Mouse (Mus musculus): ENCODE results near the gene Cyp4f14. TPM values are rescaled to one million over a fixed set of nuclear protein-coding genes. Genes with fewer than 3 reads are reported as not detected.
A peak's percentile ranks its signal among the peaks of the same experiment; 100 is the strongest.
"Not testable (repeated sequence)": the region's sequence is repeated elsewhere in the genome, so short reads cannot be mapped to it uniquely, and the experiment has no call there.

The Cyp4f14 gene
- polyA plus RNA-seq, 1 experiment from 2014 or later = not detected

- Histone ChIP-seq H3K27me3 (ENCODE audit: control insufficient read depth, insufficient read depth, low read depth, low read length) (no peaks in the 10 kb centered on the region), H3K9me3 (ENCODE audit: control insufficient read depth, low read length) (no peaks in the 10 kb centered on the region), H3K36me3 (ENCODE audit: control insufficient read depth, insufficient read depth, low read length) (peaks cover 4% of the 10 kb centered on the region), H3K9ac (ENCODE audit: low read length) (no peak overlapping the region), H3K27ac (ENCODE audit: low read length) (no peak overlapping the region), H3K4me1 (replicated peaks; ENCODE audit: control insufficient read depth, insufficient read depth, low read length) (peaks cover 8% of the 10 kb centered on the region; the same call in 1 of the 2 replicates), H3K4me2 (ENCODE audit: low read depth, low read length) (peak overlapping the region; percentile 43), H3K4me3 (ENCODE audit: low read length) (peak overlapping the region; percentile 24)
- 3% methylated on average over 22 of the region's 22 CpGs for WGBS
- peak; percentile 78 for ATAC-seq (ENCODE audit: low read depth)
Observed at GRCm38 (mm10) chr17:32877471-32878171, 39.5 kb downstream of the Cyp4f14 start.

GRCm38 (mm10) chr17:32872696-32873095, 44.4 kb downstream of the Cyp4f14 start:
- Histone ChIP-seq H3K4me1 (replicated peaks; ENCODE audit: control insufficient read depth, insufficient read depth, low read length) (peaks cover 7% of the 10 kb centered on the region; the same call in 1 of the 2 replicates), H3K4me2 (ENCODE audit: low read depth, low read length) (no peak overlapping the region), H3K27me3 (ENCODE audit: control insufficient read depth, insufficient read depth, low read depth, low read length) (no peaks in the 10 kb centered on the region), H3K9me3 (ENCODE audit: control insufficient read depth, low read length) (no peaks in the 10 kb centered on the region), H3K27ac (ENCODE audit: low read length) (no peak overlapping the region), H3K36me3 (ENCODE audit: control insufficient read depth, insufficient read depth, low read length) (no peaks in the 10 kb centered on the region), H3K4me3 (ENCODE audit: low read length) (no peak overlapping the region), H3K9ac (ENCODE audit: low read length) (no peak overlapping the region)
- 62% methylated on average over 5 of the region's 5 CpGs for WGBS
- ATAC-seq (ENCODE audit: low read depth) = no peak

- Histone ChIP-seq H3K4me1 (replicated peaks; ENCODE audit: control insufficient read depth, insufficient read depth, low read length) (0 out of 2 replicates have a peak, but pooled peaks cover 1% of the 10 kb centered on the region), H3K9me3 (ENCODE audit: control insufficient read depth, low read length) (no peaks in the 10 kb centered on the region), H3K27me3 (ENCODE audit: control insufficient read depth, insufficient read depth, low read depth, low read length) (no peaks in the 10 kb centered on the region), H3K4me2 (ENCODE audit: low read depth, low read length) (no peak overlapping the region), H3K36me3 (ENCODE audit: control insufficient read depth, insufficient read depth, low read length) (no peaks in the 10 kb centered on the region), H3K9ac (ENCODE audit: low read length) (no peak overlapping the region), H3K27ac (ENCODE audit: low read length) (no peak overlapping the region), H3K4me3 (ENCODE audit: low read length) (no peak overlapping the region)
- no peak for ATAC-seq (ENCODE audit: low read depth)
- WGBS = 72% methylated on average over 4 of the region's 4 CpGs
Observed at GRCm38 (mm10) chr17:32872091-32872490, 45.1 kb downstream of the Cyp4f14 start.

GRCm38 (mm10) chr17:32871483-32871882, 45.7 kb downstream of the Cyp4f14 start:
- H3K9me3 ChIP-seq (ENCODE audit: control insufficient read depth, low read length) = no peaks in the 10 kb centered on the region
- ATAC-seq (ENCODE audit: low read depth) = no peak
- H3K36me3 ChIP-seq (ENCODE audit: control insufficient read depth, insufficient read depth, low read length) = no peaks in the 10 kb centered on the region
- no peak overlapping the region for H3K27ac ChIP-seq (ENCODE audit: low read length)
- H3K4me3 ChIP-seq (ENCODE audit: low read length) = no peak overlapping the region
- 74% methylated on average over 1 of the region's 1 CpGs for WGBS
- no peaks in the 10 kb centered on the region for H3K27me3 ChIP-seq (ENCODE audit: control insufficient read depth, insufficient read depth, low read depth, low read length)
- no peak overlapping the region for H3K9ac ChIP-seq (ENCODE audit: low read length)
- no peaks in the 10 kb centered on the region for H3K4me1 ChIP-seq (replicated peaks; ENCODE audit: control insufficient read depth, insufficient read depth, low read length)
- H3K4me2 ChIP-seq (ENCODE audit: low read depth, low read length) = no peak overlapping the region

GRCm38 (mm10) chr17:32867266-32867665, 49.9 kb downstream of the Cyp4f14 start:
- H3K27me3 ChIP-seq (ENCODE audit: control insufficient read depth, insufficient read depth, low read depth, low read length); H3K4me2 ChIP-seq (ENCODE audit: low read depth, low read length); ATAC-seq (ENCODE audit: low read depth); H3K9me3 ChIP-seq (ENCODE audit: control insufficient read depth, low read length); H3K9ac ChIP-seq (ENCODE audit: low read length); H3K36me3 ChIP-seq (ENCODE audit: control insufficient read depth, insufficient read depth, low read length); H3K4me3 ChIP-seq (ENCODE audit: low read length); H3K27ac ChIP-seq (ENCODE audit: low read length); H3K4me1 ChIP-seq (replicated peaks; ENCODE audit: control insufficient read depth, insufficient read depth, low read length): not testable (repeated sequence)
- 59% methylated on average over 3 of the region's 7 CpGs for WGBS

GRCm38 (mm10) chr17:32856713-32857112, 60.4 kb downstream of the Cyp4f14 start:
- H3K4me3 ChIP-seq (ENCODE audit: low read length); H3K9ac ChIP-seq (ENCODE audit: low read length); H3K9me3 ChIP-seq (ENCODE audit: control insufficient read depth, low read length); H3K27ac ChIP-seq (ENCODE audit: low read length); ATAC-seq (ENCODE audit: low read depth); H3K4me1 ChIP-seq (replicated peaks; ENCODE audit: control insufficient read depth, insufficient read depth, low read length); H3K27me3 ChIP-seq (ENCODE audit: control insufficient read depth, insufficient read depth, low read depth, low read length); H3K36me3 ChIP-seq (ENCODE audit: control insufficient read depth, insufficient read depth, low read length); H3K4me2 ChIP-seq (ENCODE audit: low read depth, low read length): not testable (repeated sequence)
- 65% methylated on average over 3 of the region's 6 CpGs for WGBS

Other genes starting within 250 kb of the Cyp4f14 start
- gene Cyp4f15, start 231.7 kb downstream of the Cyp4f14 start, polyA plus RNA-seq (2015; fragmentation: Nextera tagmentation; extraction: Ambion mirVana) = not detected in 2 replicates
- 34.9 and 35.2 TPM in 2 replicates for gene Zfp871, start 129.1 kb downstream of the Cyp4f14 start, polyA plus RNA-seq (2015; fragmentation: Nextera tagmentation; extraction: Ambion mirVana)
- gene Zfp811, start 107.4 kb downstream of the Cyp4f14 start, polyA plus RNA-seq (2015; fragmentation: Nextera tagmentation; extraction: Ambion mirVana) = 2.4 and 2.5 TPM in 2 replicates
- 13.0 and 14.2 TPM in 2 replicates for gene Zfp799, start 87.1 kb downstream of the Cyp4f14 start, polyA plus RNA-seq (2015; fragmentation: Nextera tagmentation; extraction: Ambion mirVana)
- 9.1 and 10.4 TPM in 2 replicates for gene Zfp870, start 25.7 kb downstream of the Cyp4f14 start, polyA plus RNA-seq (2015; fragmentation: Nextera tagmentation; extraction: Ambion mirVana)
- gene Cyp4f13, start 30.1 kb upstream of the Cyp4f14 start, polyA plus RNA-seq (2015; fragmentation: Nextera tagmentation; extraction: Ambion mirVana) = 11.6 and 17.2 TPM in 2 replicates
- 10.7 and 10.9 TPM in 2 replicates for gene Zfp472, start 48.5 kb upstream of the Cyp4f14 start, polyA plus RNA-seq (2015; fragmentation: Nextera tagmentation; extraction: Ambion mirVana)
- 11.3 and 12.7 TPM in 2 replicates for gene Zfp952, start 75.8 kb upstream of the Cyp4f14 start, polyA plus RNA-seq (2015; fragmentation: Nextera tagmentation; extraction: Ambion mirVana)
- 13.6 and 14.9 TPM in 2 replicates for gene Zfp763, start 116.1 kb upstream of the Cyp4f14 start, polyA plus RNA-seq (2015; fragmentation: Nextera tagmentation; extraction: Ambion mirVana)
- not detected in 2 replicates for gene 4921501E09Rik, start 150.7 kb upstream of the Cyp4f14 start, polyA plus RNA-seq (2015; fragmentation: Nextera tagmentation; extraction: Ambion mirVana)
- 9.6 TPM in 2 replicates for gene Zfp563, start 172.0 kb upstream of the Cyp4f14 start, polyA plus RNA-seq (2015; fragmentation: Nextera tagmentation; extraction: Ambion mirVana)
- not detected in 2 replicates for gene Morc2b, start 222.3 kb upstream of the Cyp4f14 start, polyA plus RNA-seq (2015; fragmentation: Nextera tagmentation; extraction: Ambion mirVana)

Data from lung, embryonic 16.5 days (tissue).